Mouse (Mus musculus): ENCODE results near the gene Padi4. TPM values are rescaled to one million over a fixed set of nuclear protein-coding genes. Genes with fewer than 3 reads are reported as not detected.

Padi4 gene
- polyA plus RNA-seq, 1 experiment from 2014 or later: 0.12 TPM

- H3K4me2 ChIP-seq (ENCODE audit: low read depth, severe bottlenecking): no peak overlapping the region
- no peak overlapping the region for H3K27ac ChIP-seq (replicated peaks; ENCODE audit: low read depth, low read length)
- 79% methylated on average over 5 of the region's 5 CpGs for WGBS
- H3K27me3 ChIP-seq (ENCODE audit: control insufficient read depth, insufficient read depth, low read length): no peaks in the 10 kb centered on the region
- H3K4me1 ChIP-seq (ENCODE audit: control insufficient read depth, insufficient read depth, low read length): no peaks in the 10 kb centered on the region
- H3K36me3 ChIP-seq (ENCODE audit: control insufficient read depth, insufficient read depth, low read length): no peaks in the 10 kb centered on the region
- no peak overlapping the region for H3K9ac ChIP-seq (ENCODE audit: low read length)
- DNase-seq (ENCODE audit: low spot score) (no peak), ATAC-seq (ENCODE audit: insufficient number of reproducible peaks, low FRiP score, low TSS enrichment, low read depth) (0 out of 2 replicates have a peak, but pooled peaks have one; percentile 47)
- no peak overlapping the region for H3K4me3 ChIP-seq (ENCODE audit: low read depth, low read length)
- no peaks in the 10 kb centered on the region for H3K9me3 ChIP-seq (ENCODE audit: control insufficient read depth, low read length)
These were observed 5.1 kb downstream of the Padi4 start for GRCm38 (mm10) chr4:140768973-140769372.

- no peak overlapping the region for H3K27ac ChIP-seq (replicated peaks; ENCODE audit: low read depth, low read length)
- no peak overlapping the region for H3K4me2 ChIP-seq (ENCODE audit: low read depth, severe bottlenecking)
- WGBS: 80% methylated on average over 3 of the region's 3 CpGs
- H3K27me3 ChIP-seq (ENCODE audit: control insufficient read depth, insufficient read depth, low read length): no peaks in the 10 kb centered on the region
- H3K9me3 ChIP-seq (ENCODE audit: control insufficient read depth, low read length): no peaks in the 10 kb centered on the region
- no peaks in the 10 kb centered on the region for H3K4me1 ChIP-seq (ENCODE audit: control insufficient read depth, insufficient read depth, low read length)
- no peak for ATAC-seq (ENCODE audit: insufficient number of reproducible peaks, low FRiP score, low TSS enrichment, low read depth)
- no peak for DNase-seq (ENCODE audit: low spot score)
- no peak overlapping the region for H3K9ac ChIP-seq (ENCODE audit: low read length)
- H3K4me3 ChIP-seq (ENCODE audit: low read depth, low read length): no peak overlapping the region
- H3K36me3 ChIP-seq (ENCODE audit: control insufficient read depth, insufficient read depth, low read length): no peaks in the 10 kb centered on the region
These were observed 8.1 kb downstream of the Padi4 start for GRCm38 (mm10) chr4:140765936-140766335.

- Histone ChIP-seq H3K4me3 (ENCODE audit: low read depth, low read length) (no peak overlapping the region), H3K36me3 (ENCODE audit: control insufficient read depth, insufficient read depth, low read length) (no peaks in the 10 kb centered on the region), H3K9ac (ENCODE audit: low read length) (no peak overlapping the region), H3K9me3 (ENCODE audit: control insufficient read depth, low read length) (no peaks in the 10 kb centered on the region), H3K27ac (replicated peaks; ENCODE audit: low read depth, low read length) (no peak overlapping the region), H3K27me3 (ENCODE audit: control insufficient read depth, insufficient read depth, low read length) (no peaks in the 10 kb centered on the region), H3K4me2 (ENCODE audit: low read depth, severe bottlenecking) (no peak overlapping the region), H3K4me1 (ENCODE audit: control insufficient read depth, insufficient read depth, low read length) (peaks cover under 1% of the 10 kb centered on the region)
- ATAC-seq (ENCODE audit: insufficient number of reproducible peaks, low FRiP score, low TSS enrichment, low read depth) (no peak), DNase-seq (ENCODE audit: low spot score) (peak; percentile 81)
- 12% methylated on average over 9 of the region's 9 CpGs for WGBS
These were observed 10.9 kb downstream of the Padi4 start for GRCm38 (mm10) chr4:140763158-140763557.

- Histone ChIP-seq H3K9me3 (ENCODE audit: control insufficient read depth, low read length) (no peaks in the 10 kb centered on the region), H3K4me1 (ENCODE audit: control insufficient read depth, insufficient read depth, low read length) (peaks cover 4% of the 10 kb centered on the region), H3K36me3 (ENCODE audit: control insufficient read depth, insufficient read depth, low read length) (no peaks in the 10 kb centered on the region), H3K27me3 (ENCODE audit: control insufficient read depth, insufficient read depth, low read length) (no peaks in the 10 kb centered on the region), H3K4me2 (ENCODE audit: low read depth, severe bottlenecking) (no peak overlapping the region), H3K27ac (replicated peaks; ENCODE audit: low read depth, low read length) (no peak overlapping the region), H3K9ac (ENCODE audit: low read length) (no peak overlapping the region), H3K4me3 (ENCODE audit: low read depth, low read length) (no peak overlapping the region)
- ATAC-seq (ENCODE audit: insufficient number of reproducible peaks, low FRiP score, low TSS enrichment, low read depth) (no peak), DNase-seq (ENCODE audit: low spot score) (no peak)
- 87% methylated on average over 7 of the region's 7 CpGs for WGBS
These were observed 12.4 kb downstream of the Padi4 start for GRCm38 (mm10) chr4:140761601-140762000.

- Histone ChIP-seq H3K27ac (replicated peaks; ENCODE audit: low read depth, low read length) (no peak overlapping the region), H3K4me1 (ENCODE audit: control insufficient read depth, insufficient read depth, low read length) (peaks cover 7% of the 10 kb centered on the region), H3K9me3 (ENCODE audit: control insufficient read depth, low read length) (no peaks in the 10 kb centered on the region), H3K36me3 (ENCODE audit: control insufficient read depth, insufficient read depth, low read length) (no peaks in the 10 kb centered on the region), H3K9ac (ENCODE audit: low read length) (no peak overlapping the region), H3K4me3 (ENCODE audit: low read depth, low read length) (no peak overlapping the region), H3K4me2 (ENCODE audit: low read depth, severe bottlenecking) (no peak overlapping the region), H3K27me3 (ENCODE audit: control insufficient read depth, insufficient read depth, low read length) (no peaks in the 10 kb centered on the region; the same call in 1 of the 2 replicates)
- DNase-seq (ENCODE audit: low spot score) (no peak), ATAC-seq (ENCODE audit: insufficient number of reproducible peaks, low FRiP score, low TSS enrichment, low read depth) (no peak)
- WGBS: 66% methylated on average over 3 of the region's 3 CpGs
These were observed 18.2 kb downstream of the Padi4 start for GRCm38 (mm10) chr4:140755811-140756210.

GRCm38 (mm10) chr4:140753366-140753765 lies 20.7 kb downstream of the Padi4 start:
- Histone ChIP-seq H3K4me1 (ENCODE audit: control insufficient read depth, insufficient read depth, low read length) (peaks cover 12% of the 10 kb centered on the region), H3K27ac (replicated peaks; ENCODE audit: low read depth, low read length) (no peak overlapping the region), H3K27me3 (ENCODE audit: control insufficient read depth, insufficient read depth, low read length) (peaks cover 3% of the 10 kb centered on the region; the same call in 1 of the 2 replicates), H3K4me2 (ENCODE audit: low read depth, severe bottlenecking) (no peak overlapping the region), H3K36me3 (ENCODE audit: control insufficient read depth, insufficient read depth, low read length) (no peaks in the 10 kb centered on the region), H3K4me3 (ENCODE audit: low read depth, low read length) (no peak overlapping the region), H3K9ac (ENCODE audit: low read length) (no peak overlapping the region), H3K9me3 (ENCODE audit: control insufficient read depth, low read length) (no peaks in the 10 kb centered on the region)
- ATAC-seq (ENCODE audit: insufficient number of reproducible peaks, low FRiP score, low TSS enrichment, low read depth) (no peak), DNase-seq (ENCODE audit: low spot score) (peak; percentile 39)
- WGBS: 44% methylated on average over 7 of the region's 7 CpGs

- Histone ChIP-seq H3K9me3 (ENCODE audit: control insufficient read depth, low read length) (no peaks in the 10 kb centered on the region), H3K27me3 (ENCODE audit: control insufficient read depth, insufficient read depth, low read length) (peaks cover 7% of the 10 kb centered on the region; the same call in 1 of the 2 replicates), H3K9ac (ENCODE audit: low read length) (no peak overlapping the region), H3K36me3 (ENCODE audit: control insufficient read depth, insufficient read depth, low read length) (no peaks in the 10 kb centered on the region), H3K4me2 (ENCODE audit: low read depth, severe bottlenecking) (0 out of 2 replicates have a peak overlapping the region, but pooled peaks have one; percentile 13), H3K4me1 (ENCODE audit: control insufficient read depth, insufficient read depth, low read length) (peaks cover 12% of the 10 kb centered on the region; the same call in 1 of the 2 replicates), H3K27ac (replicated peaks; ENCODE audit: low read depth, low read length) (no peak overlapping the region), H3K4me3 (ENCODE audit: low read depth, low read length) (no peak overlapping the region)
- WGBS: 11% methylated on average over 19 of the region's 19 CpGs
- no peak for ATAC-seq (ENCODE audit: insufficient number of reproducible peaks, low FRiP score, low TSS enrichment, low read depth)
- DNase-seq (ENCODE audit: low spot score): peak; percentile 53
These were observed 23.7 kb downstream of the Padi4 start for GRCm38 (mm10) chr4:140750328-140750727.

- no peak for ATAC-seq (ENCODE audit: insufficient number of reproducible peaks, low FRiP score, low TSS enrichment, low read depth)
- Histone ChIP-seq H3K36me3 (ENCODE audit: control insufficient read depth, insufficient read depth, low read length) (no peaks in the 10 kb centered on the region), H3K9me3 (ENCODE audit: control insufficient read depth, low read length) (no peaks in the 10 kb centered on the region), H3K9ac (ENCODE audit: low read length) (no peak overlapping the region), H3K4me2 (ENCODE audit: low read depth, severe bottlenecking) (no peak overlapping the region), H3K27ac (replicated peaks; ENCODE audit: low read depth, low read length) (no peak overlapping the region), H3K4me1 (ENCODE audit: control insufficient read depth, insufficient read depth, low read length) (peaks cover 9% of the 10 kb centered on the region; the same call in 1 of the 2 replicates), H3K4me3 (ENCODE audit: low read depth, low read length) (no peak overlapping the region), H3K27me3 (ENCODE audit: control insufficient read depth, insufficient read depth, low read length) (peaks cover 7% of the 10 kb centered on the region; the same call in 1 of the 2 replicates)
- 24% methylated on average over 12 of the region's 12 CpGs for WGBS
- DNase-seq (ENCODE audit: low spot score): no peak
These were observed 26.1 kb downstream of the Padi4 start for GRCm38 (mm10) chr4:140747978-140748377.

- 23% methylated on average over 3 of the region's 3 CpGs for WGBS
- H3K27ac ChIP-seq (replicated peaks; ENCODE audit: low read depth, low read length): no peak overlapping the region
- ATAC-seq (ENCODE audit: insufficient number of reproducible peaks, low FRiP score, low TSS enrichment, low read depth): no peak
- DNase-seq (ENCODE audit: low spot score): peak; percentile 58
- H3K4me3 ChIP-seq (ENCODE audit: low read depth, low read length): no peak overlapping the region
- H3K9ac ChIP-seq (ENCODE audit: low read length): no peak overlapping the region
- no peak overlapping the region for H3K4me2 ChIP-seq (ENCODE audit: low read depth, severe bottlenecking)
- no peaks in the 10 kb centered on the region for H3K9me3 ChIP-seq (ENCODE audit: control insufficient read depth, low read length)
- no peaks in the 10 kb centered on the region for H3K36me3 ChIP-seq (ENCODE audit: control insufficient read depth, insufficient read depth, low read length)
- 0 out of 2 replicates have a peak, but pooled peaks cover 5% of the 10 kb centered on the region for H3K4me1 ChIP-seq (ENCODE audit: control insufficient read depth, insufficient read depth, low read length)
- 0 out of 2 replicates have a peak, but pooled peaks cover 4% of the 10 kb centered on the region for H3K27me3 ChIP-seq (ENCODE audit: control insufficient read depth, insufficient read depth, low read length)
These were observed 29.4 kb downstream of the Padi4 start for GRCm38 (mm10) chr4:140744654-140745053.
